Mouse (Mus musculus) intestine, embryonic 14.5 days (tissue): Measurements from ENCODE around the gene Jak2. TPM values are rescaled to one million over a fixed set of nuclear protein-coding genes. Genes with fewer than 3 reads are reported as not detected.
A peak's percentile ranks its signal among the peaks of the same experiment; 100 is the strongest.

Source experiments
- ATAC-seq: fragments of 200-750 bp; cut with Nextera tagmentation; replicated peaks from 2 replicates; pipeline ENCODE4 v1.8.0; 2017; ENCODE audit warnings: low read depth, moderate number of reproducible peaks, moderate TSS enrichment, moderate library complexity; ENCODE audit not compliant: low FRiP score, low TSS enrichment
- DNase-seq: peaks from one replicate; pipeline ENCODE4 v3.0.0-alpha.2; 2018; ENCODE audit warnings: low spot score
- H3K27ac ChIP-seq: fragments of 300-500 bp; sonication (generic); 2 replicates; pipeline ENCODE4 v1.5.1; 2014; ENCODE audit warnings: low read depth, mild to moderate bottlenecking, control low read depth
- H3K27me3 ChIP-seq: fragments of 300-500 bp; sonication (generic); replicated peaks from 2 replicates; pipeline ENCODE4 v1.6.1; 2014; ENCODE audit warnings: low read length, control low read depth; ENCODE audit not compliant: control insufficient read depth, insufficient read depth
- H3K36me3 ChIP-seq: fragments of 300-500 bp; sonication (generic); 2 replicates; pipeline ENCODE4 v1.6.1; 2014; ENCODE audit warnings: low read length, control low read depth; ENCODE audit not compliant: control insufficient read depth, insufficient read depth
- H3K4me1 ChIP-seq: fragments of 300-500 bp; sonication (generic); replicated peaks from 2 replicates; pipeline ENCODE4 v1.6.1; 2014; ENCODE audit warnings: low read length, control low read depth, mixed read lengths; ENCODE audit not compliant: control insufficient read depth, insufficient read depth
- H3K4me2 ChIP-seq: fragments of 300-500 bp; sonication (generic); 2 replicates; pipeline ENCODE4 v1.6.1; 2014; ENCODE audit warnings: low read length
- H3K4me3 ChIP-seq: fragments of 300-500 bp; sonication (generic); 2 replicates; pipeline ENCODE4 v1.5.1; 2014; ENCODE audit warnings: low read depth, low read length, control low read depth, mixed read lengths
- H3K9ac ChIP-seq: fragments of 300-500 bp; sonication (generic); 2 replicates; pipeline ENCODE4 v1.6.1; 2014; ENCODE audit warnings: mild to moderate bottlenecking, low read length
- H3K9me3 ChIP-seq: fragments of 300-500 bp; sonication (generic); 2 replicates; pipeline ENCODE4 v1.6.1; 2016; ENCODE audit warnings: low read length, control low read depth; ENCODE audit not compliant: control insufficient read depth
- WGBS: fragments of 180-500 bp; shearing (Covaris S2); extraction: QIAGEN DNeasy Blood & Tissue Kit; methylation state at CpG from one replicate; pipeline ENCODE4 v1.1.7; 2014; 5-methylcytosine and 5-hydroxymethylcytosine counted together
- polyA plus RNA-seq: library from polyadenylated mRNA; unstranded; fragments of >200 nt; fragmentation: Nextera tagmentation; extraction: Ambion mirVana; gene quantifications from 2 replicates; pipeline ENCODE4 v1.2.1, GENCODE M21; 2014

Gene Jak2
- polyA plus RNA-seq, 1 experiment from 2014 or later, result 11.6 TPM

DNA sequence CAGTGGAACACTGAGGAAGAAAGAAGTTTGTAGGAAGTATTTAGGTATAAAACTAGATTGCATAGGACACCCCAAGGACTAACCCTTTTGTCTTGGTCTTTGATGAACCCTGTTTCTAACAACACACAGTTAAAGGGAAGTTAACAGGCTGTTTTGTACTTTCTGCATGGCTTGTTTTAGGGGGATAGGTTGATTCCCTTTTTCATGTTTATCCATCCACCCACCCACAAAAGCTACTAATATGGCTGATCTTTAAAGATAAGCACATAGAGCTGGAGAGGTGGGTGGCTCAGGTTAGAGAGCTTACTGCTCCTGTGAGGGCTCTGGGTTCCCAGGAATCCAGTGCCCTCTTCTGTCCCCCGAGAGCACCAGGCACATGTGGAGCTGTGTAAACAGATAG, 11.9 kb downstream of the Jak2 start:
- H3K4me1 ChIP-seq, result no peaks in the 10 kb centered on the region
- no peak overlapping the region for H3K9ac ChIP-seq
- ATAC-seq (no peak), DNase-seq (no peak)
- peaks cover 5% of the 10 kb centered on the region for H3K36me3 ChIP-seq
- no peak overlapping the region for H3K27ac ChIP-seq
- H3K4me3 ChIP-seq, result no peak overlapping the region
- H3K4me2 ChIP-seq, result no peak overlapping the region
- no peaks in the 10 kb centered on the region for H3K9me3 ChIP-seq
- 87% methylated on average over 1 of the region's 1 CpGs for WGBS
- H3K27me3 ChIP-seq, result no peaks in the 10 kb centered on the region

- DNase-seq, result no peak
- Histone ChIP-seq H3K27ac (no peak overlapping the region), H3K36me3 (peaks cover 5% of the 10 kb centered on the region), H3K4me2 (no peak overlapping the region), H3K9ac (no peak overlapping the region), H3K9me3 (no peaks in the 10 kb centered on the region), H3K27me3 (no peaks in the 10 kb centered on the region), H3K4me1 (no peaks in the 10 kb centered on the region), H3K4me3 (no peak overlapping the region)
- 70% methylated on average over 5 of the region's 5 CpGs for WGBS
- no peak for ATAC-seq
Measured at GRCm38 (mm10) chr19:29265538-29265937, 13.9 kb downstream of the Jak2 start.

- no peaks in the 10 kb centered on the region for H3K9me3 ChIP-seq
- no peaks in the 10 kb centered on the region for H3K4me1 ChIP-seq
- no peaks in the 10 kb centered on the region for H3K27me3 ChIP-seq
- WGBS, result 83% methylated on average over 4 of the region's 4 CpGs
- H3K27ac ChIP-seq, result no peak overlapping the region
- peak; percentile 71; the same call in 1 of the 2 replicates for ATAC-seq
- H3K4me2 ChIP-seq, result no peak overlapping the region
- peaks cover 9% of the 10 kb centered on the region for H3K36me3 ChIP-seq
- no peak overlapping the region for H3K9ac ChIP-seq
- H3K4me3 ChIP-seq, result no peak overlapping the region
- DNase-seq, result no peak
Measured at GRCm38 (mm10) chr19:29267075-29267868, 15.6 kb downstream of the Jak2 start.

DNA sequence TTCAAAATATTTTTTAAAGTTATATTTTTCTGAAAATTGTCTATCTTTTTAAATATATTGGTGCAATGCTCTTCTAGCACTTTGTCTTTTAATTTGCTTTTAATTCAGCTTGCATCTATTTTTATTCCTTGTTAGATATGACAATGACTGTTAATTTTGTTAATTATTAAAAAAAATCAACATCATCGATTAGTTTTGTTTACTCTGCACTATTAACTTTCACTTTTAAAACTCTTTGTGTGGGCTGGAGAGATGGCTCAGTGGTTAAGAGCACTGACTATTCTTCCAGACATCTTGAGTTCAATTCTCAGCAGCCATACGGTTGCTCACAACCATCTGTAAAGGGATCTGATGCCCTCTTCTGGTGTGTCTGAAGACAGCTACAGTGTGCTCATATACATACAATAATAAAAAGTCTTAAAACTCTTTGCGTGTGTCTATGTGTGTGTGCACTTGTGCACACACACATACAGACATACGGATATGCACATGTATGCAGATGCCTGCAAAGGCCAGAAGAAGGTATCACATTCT, 17.2 kb downstream of the Jak2 start:
- H3K27ac ChIP-seq, result no peak overlapping the region
- H3K4me2 ChIP-seq, result no peak overlapping the region
- WGBS, result 92% methylated on average over 4 of the region's 4 CpGs
- H3K9ac ChIP-seq, result no peak overlapping the region
- no peaks in the 10 kb centered on the region for H3K27me3 ChIP-seq
- no peak for ATAC-seq
- no peak for DNase-seq
- no peaks in the 10 kb centered on the region for H3K4me1 ChIP-seq
- H3K4me3 ChIP-seq, result no peak overlapping the region
- no peaks in the 10 kb centered on the region for H3K9me3 ChIP-seq
- H3K36me3 ChIP-seq, result 0 out of 2 replicates have a peak, but pooled peaks cover 6% of the 10 kb centered on the region

GRCm38 (mm10) chr19:29270226-29270625, 18.6 kb downstream of the Jak2 start:
- no peak overlapping the region for H3K9ac ChIP-seq
- ATAC-seq, result no peak
- DNase-seq, result no peak
- no peak overlapping the region for H3K4me3 ChIP-seq
- no peak overlapping the region for H3K27ac ChIP-seq
- H3K4me2 ChIP-seq, result no peak overlapping the region
- no peaks in the 10 kb centered on the region for H3K9me3 ChIP-seq
- WGBS, result 53% methylated on average over 6 of the region's 6 CpGs
- H3K36me3 ChIP-seq, result 0 out of 2 replicates have a peak, but pooled peaks cover 6% of the 10 kb centered on the region
- H3K27me3 ChIP-seq, result no peaks in the 10 kb centered on the region
- H3K4me1 ChIP-seq, result no peaks in the 10 kb centered on the region

- ATAC-seq (no peak), DNase-seq (no peak)
- H3K4me2 ChIP-seq, result no peak overlapping the region
- H3K27ac ChIP-seq, result no peak overlapping the region
- H3K9ac ChIP-seq, result no peak overlapping the region
- no peaks in the 10 kb centered on the region for H3K27me3 ChIP-seq
- WGBS, result 83% methylated on average over 12 of the region's 12 CpGs
- 0 out of 2 replicates have a peak, but pooled peaks cover 6% of the 10 kb centered on the region for H3K36me3 ChIP-seq
- H3K4me3 ChIP-seq, result no peak overlapping the region
- H3K9me3 ChIP-seq, result no peaks in the 10 kb centered on the region
- no peaks in the 10 kb centered on the region for H3K4me1 ChIP-seq
Measured at GRCm38 (mm10) chr19:29271147-29271578, 19.5 kb downstream of the Jak2 start.

DNA sequence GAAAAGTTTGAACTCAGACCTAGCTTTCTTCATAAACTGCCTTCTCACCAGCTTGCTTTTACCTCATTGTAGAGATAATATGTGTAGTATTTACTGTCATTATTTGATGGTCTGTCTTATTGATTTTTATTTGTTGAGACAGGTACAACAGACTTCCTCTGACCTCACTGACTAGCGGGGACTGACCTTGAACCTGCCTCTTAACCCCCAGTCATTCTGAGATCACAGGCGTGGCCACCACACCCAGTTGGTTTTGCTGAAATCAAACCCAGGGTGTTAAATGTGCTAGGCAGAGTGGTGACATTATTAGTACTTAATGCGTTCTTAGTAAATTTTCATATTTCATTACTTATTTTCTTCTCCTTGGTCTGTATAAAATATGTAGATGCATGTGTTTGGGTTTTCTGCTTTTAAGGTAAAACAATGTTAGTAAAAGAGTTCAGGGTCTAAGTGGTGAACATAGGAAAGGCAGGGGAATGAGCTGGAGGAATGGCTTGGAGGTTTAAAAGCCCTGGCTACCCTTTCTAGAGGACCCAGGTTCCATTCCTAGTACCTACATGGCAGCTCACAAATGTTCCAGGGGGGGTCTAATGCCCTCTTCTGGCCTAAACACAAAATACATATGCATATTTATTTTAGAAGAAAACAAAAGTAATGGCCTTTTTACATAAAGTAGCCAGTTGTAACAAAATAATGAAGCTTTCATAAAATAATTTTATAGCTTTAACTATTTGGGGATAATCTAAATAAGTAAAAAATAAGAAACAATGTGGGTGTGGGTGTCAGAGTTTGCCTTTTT, 20.6 kb downstream of the Jak2 start:
- 91% methylated on average over 3 of the region's 3 CpGs for WGBS
- H3K36me3 ChIP-seq, result peaks cover 14% of the 10 kb centered on the region
- H3K9me3 ChIP-seq, result no peaks in the 10 kb centered on the region
- ATAC-seq (no peak), DNase-seq (no peak)
- H3K4me1 ChIP-seq, result no peaks in the 10 kb centered on the region
- no peak overlapping the region for H3K4me2 ChIP-seq
- H3K27me3 ChIP-seq, result no peaks in the 10 kb centered on the region
- H3K9ac ChIP-seq, result no peak overlapping the region
- no peak overlapping the region for H3K4me3 ChIP-seq
- no peak overlapping the region for H3K27ac ChIP-seq

DNA sequence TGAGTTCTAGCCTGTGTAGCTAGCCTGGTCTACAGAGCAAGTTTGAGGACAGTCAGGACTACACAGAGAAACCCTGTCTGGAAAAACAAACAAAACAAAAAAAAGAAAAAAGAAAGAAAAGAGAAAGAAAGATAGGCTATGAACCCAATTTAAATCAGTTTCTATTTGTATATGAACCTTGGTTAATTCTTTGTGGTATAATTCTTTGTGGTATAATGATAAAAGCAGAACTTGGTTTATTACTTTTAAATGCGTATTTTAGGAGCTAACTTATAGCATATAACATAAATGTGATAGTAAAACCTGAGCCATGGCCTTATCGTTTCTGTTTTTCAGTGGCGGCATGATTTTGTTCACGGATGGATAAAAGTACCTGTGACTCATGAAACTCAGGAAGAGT, 24.8 kb downstream of the Jak2 start:
- no peak overlapping the region for H3K9ac ChIP-seq
- no peaks in the 10 kb centered on the region for H3K27me3 ChIP-seq
- H3K9me3 ChIP-seq, result no peaks in the 10 kb centered on the region
- 97% methylated on average over 4 of the region's 4 CpGs for WGBS
- peaks cover 23% of the 10 kb centered on the region for H3K36me3 ChIP-seq
- no peak overlapping the region for H3K27ac ChIP-seq
- no peak overlapping the region for H3K4me3 ChIP-seq
- H3K4me2 ChIP-seq, result no peak overlapping the region
- ATAC-seq, result no peak
- no peaks in the 10 kb centered on the region for H3K4me1 ChIP-seq
- DNase-seq, result no peak
